Mouse (Mus musculus) neural tube, embryonic 14.5 days (tissue): ENCODE data around the gene Gpsm2. TPM values are rescaled to one million over a fixed set of nuclear protein-coding genes. Genes with fewer than 3 reads are reported as not detected.
"Not testable (repeated sequence)": the region's sequence is repeated elsewhere in the genome, so short reads cannot be mapped to it uniquely, and the experiment has no call there.

Source experiments
- ATAC-seq: fragments of 200-750 bp; cut with Nextera tagmentation; 2 replicates; pipeline ENCODE4 v1.8.0; 2017; ENCODE audit warnings: low read depth, mild to moderate bottlenecking, moderate TSS enrichment, moderate library complexity
- H3K27ac ChIP-seq: fragments of 300-500 bp; sonication (generic); 2 replicates; pipeline ENCODE4 v1.5.1; 2014; ENCODE audit warnings: low read depth, mild to moderate bottlenecking, control low read depth, low read length, moderate library complexity, mixed read lengths
- H3K27me3 ChIP-seq: fragments of 300-500 bp; sonication (generic); 2 replicates; pipeline ENCODE4 v1.6.1; 2014; ENCODE audit warnings: low read length; ENCODE audit not compliant: control insufficient read depth, insufficient read depth
- H3K36me3 ChIP-seq: fragments of 300-500 bp; sonication (generic); 2 replicates; pipeline ENCODE4 v1.6.1; 2014; ENCODE audit warnings: low read length, mixed read lengths; ENCODE audit not compliant: control insufficient read depth, insufficient read depth
- H3K4me1 ChIP-seq: fragments of 300-500 bp; sonication (generic); 2 replicates; pipeline ENCODE4 v1.6.1; 2014; ENCODE audit warnings: low read length; ENCODE audit not compliant: control insufficient read depth, insufficient read depth
- H3K4me2 ChIP-seq: fragments of 300-500 bp; sonication (generic); 2 replicates; pipeline ENCODE4 v1.6.1; 2014; ENCODE audit warnings: mild to moderate bottlenecking, low read depth, low read length, control low read depth
- H3K4me3 ChIP-seq: fragments of 300-500 bp; sonication (generic); 2 replicates; pipeline ENCODE4 v1.5.1; 2014; ENCODE audit warnings: low read depth, low read length, control low read depth, mixed read lengths
- H3K9ac ChIP-seq: fragments of 300-500 bp; sonication (generic); replicated peaks from 2 replicates; pipeline ENCODE4 v1.6.1; 2014; ENCODE audit warnings: low read depth, mild to moderate bottlenecking, control low read depth, low read length, mixed read lengths
- H3K9me3 ChIP-seq: fragments of 300-500 bp; sonication (generic); 2 replicates; pipeline ENCODE4 v1.6.1; 2016; ENCODE audit warnings: low read length; ENCODE audit not compliant: control insufficient read depth
- WGBS: fragments of 180-500 bp; shearing (Covaris S2); extraction: QIAGEN DNeasy Blood & Tissue Kit; methylation state at CpG from one replicate; pipeline ENCODE4 v1.1.7; 2014; 5-methylcytosine and 5-hydroxymethylcytosine counted together
- polyA plus RNA-seq: library from polyadenylated mRNA; unstranded; fragments of >200 nt; fragmentation: Nextera tagmentation; extraction: Ambion mirVana; gene quantifications from 2 replicates; pipeline ENCODE4 v1.2.1, GENCODE M21; 2014

The Gpsm2 gene
- polyA plus RNA-seq, 1 experiment from 2014 or later: 15.6 TPM

DNA sequence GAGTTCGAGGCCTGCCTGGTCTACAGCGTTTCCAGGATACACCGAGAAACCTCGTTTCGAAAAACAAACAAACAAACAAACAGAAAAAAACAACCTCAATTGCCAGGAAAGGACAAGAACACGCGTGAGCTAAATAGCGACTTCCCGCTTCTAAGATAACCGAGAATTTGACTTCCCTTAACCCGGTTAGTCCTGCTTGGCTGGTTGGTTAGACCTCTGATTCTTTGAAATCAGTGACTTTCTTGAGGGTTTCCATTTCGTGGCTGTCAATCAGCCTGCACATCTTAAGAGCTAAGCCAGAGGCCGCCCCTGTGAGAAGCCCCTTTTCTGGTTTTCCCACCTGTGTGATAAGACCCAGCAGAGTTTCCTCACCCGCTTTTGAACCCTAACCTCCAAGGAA lies 67.5 kb downstream of the Gpsm2 start:
- Histone ChIP-seq H3K9ac (peak overlapping the region; percentile 81; the same call in 1 of the 2 replicates), H3K27me3 (no peaks in the 10 kb centered on the region), H3K4me2 (peak overlapping the region; percentile 61), H3K36me3 (no peaks in the 10 kb centered on the region), H3K4me3 (peak overlapping the region; percentile 75), H3K27ac (no peak overlapping the region), H3K4me1 (peaks cover 10% of the 10 kb centered on the region), H3K9me3 (no peaks in the 10 kb centered on the region)
- WGBS: 37% methylated on average over 14 of the region's 14 CpGs
- ATAC-seq: no peak

GRCm38 (mm10) chr3:108653710-108654379 lies 68.3 kb downstream of the Gpsm2 start, which contains the start of gene Clcc1:
Gene Clcc1 (plus strand): TSS chr3:108653913.
- Histone ChIP-seq H3K9me3 (no peaks in the 10 kb centered on the region), H3K4me1 (peaks cover 10% of the 10 kb centered on the region), H3K4me3 (peak within 1 kb of the TSS; percentile 75), H3K27me3 (no peaks in the 10 kb centered on the region), H3K36me3 (no peaks in the 10 kb centered on the region), H3K4me2 (peak within 1 kb of the TSS; percentile 61), H3K9ac (peak within 1 kb of the TSS; percentile 81), H3K27ac (peak within 1 kb of the TSS; percentile 80)
- under 1% methylated on average over 51 of the region's 57 CpGs for WGBS
- ATAC-seq: peak; percentile 98

DNA sequence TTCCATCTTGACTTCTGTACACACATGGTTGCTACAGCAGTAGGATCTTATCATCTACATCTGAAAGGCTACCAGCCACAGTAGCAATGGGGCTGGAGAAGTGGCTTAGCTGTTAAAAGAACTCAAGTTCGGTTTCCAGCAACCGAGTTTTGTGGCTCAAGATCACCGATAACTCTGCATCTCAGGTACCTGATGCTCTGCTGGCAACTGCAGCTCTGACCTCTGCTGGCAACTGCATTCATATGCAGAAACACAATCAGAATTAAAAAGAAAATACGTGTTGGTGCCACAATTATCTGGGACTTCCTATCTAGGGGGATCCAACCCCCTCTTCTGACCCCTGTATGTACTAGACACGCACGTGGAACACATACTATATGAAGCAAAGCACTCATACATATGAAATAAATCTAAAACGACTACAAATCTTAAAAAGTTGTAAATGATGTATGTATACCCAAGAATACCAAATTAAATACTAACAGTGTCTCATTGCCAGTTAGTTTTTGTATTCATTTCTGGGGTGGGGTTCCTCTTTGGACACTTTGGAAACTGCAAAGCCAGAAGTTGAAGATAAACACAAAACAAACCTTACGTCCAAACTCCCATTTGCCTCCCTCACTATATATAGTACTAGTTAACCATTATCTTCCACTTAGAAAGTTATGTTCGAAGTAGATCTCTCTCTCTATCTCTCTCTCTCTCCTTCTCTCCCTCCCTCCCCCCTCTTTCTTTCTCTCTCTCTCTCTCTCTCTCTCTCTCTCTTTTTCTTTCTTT lies 69.1 kb downstream of the Gpsm2 start:
- ATAC-seq: no peak
- H3K36me3 ChIP-seq: no peaks in the 10 kb centered on the region
- H3K4me3 ChIP-seq: no peak overlapping the region
- no peak overlapping the region for H3K27ac ChIP-seq
- no peak overlapping the region for H3K4me2 ChIP-seq
- peaks cover 10% of the 10 kb centered on the region for H3K4me1 ChIP-seq
- H3K27me3 ChIP-seq: no peaks in the 10 kb centered on the region
- no peaks in the 10 kb centered on the region for H3K9me3 ChIP-seq
- 23% methylated on average over 9 of the region's 9 CpGs for WGBS
- no peak overlapping the region for H3K9ac ChIP-seq

GRCm38 (mm10) chr3:108647681-108648080 lies 74.4 kb downstream of the Gpsm2 start:
- not testable (repeated sequence) for H3K27me3 ChIP-seq, H3K4me3 ChIP-seq, H3K4me2 ChIP-seq, H3K9ac ChIP-seq, ATAC-seq, H3K27ac ChIP-seq, H3K4me1 ChIP-seq, H3K9me3 ChIP-seq
- H3K36me3 ChIP-seq: peaks cover 22% of the 10 kb centered on the region
- 50% methylated on average over 5 of the region's 5 CpGs for WGBS

DNA sequence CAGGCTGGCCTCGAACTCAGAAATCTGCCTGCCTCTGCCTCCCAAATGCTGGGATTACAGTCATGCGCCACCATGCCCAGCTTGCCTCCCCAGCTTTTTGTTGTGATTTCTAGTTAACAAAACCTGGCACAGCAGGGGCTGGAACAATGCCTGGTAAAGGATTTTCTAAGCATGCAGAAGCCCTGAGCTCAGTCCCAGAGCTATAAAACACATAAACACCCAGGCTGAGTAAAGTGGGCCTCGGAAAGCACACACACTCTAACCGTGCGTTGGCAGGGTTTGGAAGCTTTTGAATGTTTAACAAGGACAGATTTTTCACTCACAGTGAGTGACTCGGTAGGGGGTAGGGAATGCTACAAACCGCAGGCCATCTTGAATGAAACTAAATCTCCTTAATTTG lies 76.1 kb downstream of the Gpsm2 start:
- Histone ChIP-seq H3K4me2 (no peak overlapping the region), H3K36me3 (peaks cover 24% of the 10 kb centered on the region), H3K9ac (no peak overlapping the region), H3K27ac (no peak overlapping the region), H3K27me3 (no peaks in the 10 kb centered on the region), H3K4me1 (no peaks in the 10 kb centered on the region), H3K9me3 (no peaks in the 10 kb centered on the region), H3K4me3 (no peak overlapping the region)
- 44% methylated on average over 7 of the region's 7 CpGs for WGBS
- ATAC-seq: peak; percentile 57; the same call in 1 of the 2 replicates

GRCm38 (mm10) chr3:108644856-108645255 lies 77.3 kb downstream of the Gpsm2 start:
- H3K27ac ChIP-seq: no peak overlapping the region
- no peaks in the 10 kb centered on the region for H3K27me3 ChIP-seq
- H3K4me1 ChIP-seq: no peaks in the 10 kb centered on the region
- H3K4me3 ChIP-seq: no peak overlapping the region
- no peak for ATAC-seq
- no peak overlapping the region for H3K4me2 ChIP-seq
- H3K9me3 ChIP-seq: no peaks in the 10 kb centered on the region
- H3K36me3 ChIP-seq: peaks cover 26% of the 10 kb centered on the region
- 95% methylated on average over 3 of the region's 3 CpGs for WGBS
- no peak overlapping the region for H3K9ac ChIP-seq

DNA sequence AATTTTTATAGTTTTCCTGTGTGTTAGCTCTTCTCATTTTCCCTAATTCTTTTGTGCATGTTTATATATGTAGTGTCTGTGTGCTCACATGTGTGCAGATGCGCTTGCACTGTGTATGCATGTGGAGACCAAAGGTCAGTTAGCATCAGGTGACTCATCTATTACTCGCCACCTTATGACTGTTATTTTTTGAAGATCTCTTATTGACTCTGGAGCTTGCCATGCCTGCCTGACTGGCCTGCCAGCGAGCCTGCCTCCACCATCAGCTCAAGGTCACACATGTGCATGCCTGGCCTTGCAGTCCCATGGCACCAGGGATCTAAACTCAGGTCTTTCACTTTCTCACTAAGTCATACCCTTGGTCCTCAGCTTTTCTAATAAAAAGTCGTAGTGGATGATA lies 81.1 kb downstream of the Gpsm2 start:
- H3K27ac ChIP-seq: no peak overlapping the region
- ATAC-seq: no peak
- H3K9me3 ChIP-seq: no peaks in the 10 kb centered on the region
- H3K4me2 ChIP-seq: no peak overlapping the region
- WGBS: 85% methylated on average over 4 of the region's 4 CpGs
- peaks cover 33% of the 10 kb centered on the region for H3K36me3 ChIP-seq
- no peak overlapping the region for H3K9ac ChIP-seq
- no peak overlapping the region for H3K4me3 ChIP-seq
- H3K4me1 ChIP-seq: no peaks in the 10 kb centered on the region
- H3K27me3 ChIP-seq: no peaks in the 10 kb centered on the region

DNA sequence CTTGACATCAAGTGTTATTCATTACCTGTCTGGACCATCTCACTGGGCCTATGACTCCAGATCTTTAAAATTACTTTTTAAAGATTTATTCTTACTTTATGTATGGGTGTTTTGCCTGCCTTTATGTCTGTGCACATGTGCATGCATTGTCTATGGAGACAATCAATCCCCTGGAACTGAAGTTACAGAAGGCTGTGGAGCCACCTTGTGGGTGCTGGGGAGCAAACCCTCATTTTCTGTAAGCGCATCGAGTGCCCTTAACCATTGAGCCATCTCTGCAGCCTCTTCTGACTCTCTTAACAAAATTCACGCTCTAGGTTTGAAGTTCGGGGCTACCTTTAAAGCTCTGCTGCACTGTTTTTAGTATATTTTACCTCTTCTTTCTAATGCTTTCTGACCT lies 82.7 kb downstream of the Gpsm2 start:
- H3K9me3 ChIP-seq: no peaks in the 10 kb centered on the region
- no peaks in the 10 kb centered on the region for H3K27me3 ChIP-seq
- 60% methylated on average over 4 of the region's 4 CpGs for WGBS
- H3K4me1 ChIP-seq: no peaks in the 10 kb centered on the region
- ATAC-seq: no peak
- peaks cover 28% of the 10 kb centered on the region for H3K36me3 ChIP-seq
- H3K27ac ChIP-seq: no peak overlapping the region
- no peak overlapping the region for H3K9ac ChIP-seq
- no peak overlapping the region for H3K4me3 ChIP-seq
- H3K4me2 ChIP-seq: no peak overlapping the region

DNA sequence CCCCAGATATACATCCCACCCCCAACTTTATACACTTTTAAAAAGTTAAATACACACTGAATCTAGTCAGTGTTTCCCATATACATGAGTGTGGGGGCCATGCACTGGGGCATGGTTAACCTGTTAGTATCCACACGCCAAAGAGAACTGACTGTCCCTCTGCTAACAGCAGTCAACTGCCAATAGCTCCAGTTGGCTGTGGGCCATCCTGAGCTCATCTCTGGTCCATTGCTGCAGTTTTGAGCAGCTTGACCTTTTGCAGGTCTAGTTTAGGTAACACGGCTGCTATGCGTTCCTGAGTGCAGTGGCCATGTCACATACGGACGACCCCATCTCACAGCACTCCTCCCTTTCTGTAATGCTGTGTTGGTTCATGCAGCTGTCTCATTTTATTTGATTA lies 87.3 kb downstream of the Gpsm2 start:
- H3K27me3 ChIP-seq: no peaks in the 10 kb centered on the region
- peaks cover 21% of the 10 kb centered on the region for H3K36me3 ChIP-seq
- no peak overlapping the region for H3K27ac ChIP-seq
- no peak overlapping the region for H3K4me2 ChIP-seq
- no peak for ATAC-seq
- no peak overlapping the region for H3K4me3 ChIP-seq
- H3K9ac ChIP-seq: no peak overlapping the region
- H3K4me1 ChIP-seq: no peaks in the 10 kb centered on the region
- H3K9me3 ChIP-seq: no peaks in the 10 kb centered on the region
- 92% methylated on average over 5 of the region's 5 CpGs for WGBS
